Mouse (Mus musculus) midbrain, embryonic 10.5 days (tissue): ENCODE results near the gene 1810010H24Rik. TPM values are rescaled to one million over a fixed set of nuclear protein-coding genes. Genes with fewer than 3 reads are reported as not detected.

Source experiments
- DNase-seq: peaks from one replicate; pipeline ENCODE4 v3.0.0-alpha.2; 2017; ENCODE audit warnings: low spot score
- H3K27ac ChIP-seq: fragments of 300-500 bp; sonication (generic); replicated peaks from 2 replicates; pipeline ENCODE4 v1.5.1; 2016; ENCODE audit warnings: mild to moderate bottlenecking
- H3K27me3 ChIP-seq: fragments of 300-500 bp; sonication (generic); 2 replicates; pipeline ENCODE4 v1.6.1; 2016; ENCODE audit warnings: low read depth, mild to moderate bottlenecking; ENCODE audit not compliant: poor library complexity, severe bottlenecking
- H3K36me3 ChIP-seq: fragments of 300-500 bp; sonication (generic); 2 replicates; pipeline ENCODE4 v1.6.1; 2016; ENCODE audit warnings: mild to moderate bottlenecking, moderate library complexity
- H3K4me1 ChIP-seq: fragments of 300-500 bp; sonication (generic); 2 replicates; pipeline ENCODE4 v1.6.1; 2016
- H3K4me3 ChIP-seq: fragments of 300-500 bp; sonication (generic); 2 replicates; pipeline ENCODE4 v1.5.1; 2016; ENCODE audit warnings: mild to moderate bottlenecking, moderate library complexity
- H3K9me3 ChIP-seq: fragments of 300-500 bp; sonication (generic); replicated peaks from 2 replicates; pipeline ENCODE4 v1.6.1; 2016; ENCODE audit warnings: mild to moderate bottlenecking
- WGBS: fragments of 180-500 bp; shearing (Covaris S2); methylation state at CpG from one replicate; pipeline ENCODE4 v1.1.7; 2016; 5-methylcytosine and 5-hydroxymethylcytosine counted together
- polyA plus RNA-seq: library from polyadenylated mRNA; unstranded; fragments of >200 nt; fragmentation: Nextera tagmentation; extraction: Ambion mirVana; gene quantifications from 2 replicates; pipeline ENCODE4 v1.2.1, GENCODE M21; 2016

The 1810010H24Rik gene
- polyA plus RNA-seq, 1 experiment from 2014 or later: 2.0 TPM

GRCm38 (mm10) chr11:107064590-107064989, 39.1 kb downstream of the 1810010H24Rik start:
- Histone ChIP-seq H3K36me3 (peaks cover 96% of the 10 kb centered on the region), H3K4me1 (no peaks in the 10 kb centered on the region), H3K27me3 (no peaks in the 10 kb centered on the region), H3K27ac (no peak overlapping the region), H3K9me3 (no peaks in the 10 kb centered on the region), H3K4me3 (no peak overlapping the region)
- 96% methylated on average over 1 of the region's 1 CpGs for WGBS
- no peak for DNase-seq

DNA sequence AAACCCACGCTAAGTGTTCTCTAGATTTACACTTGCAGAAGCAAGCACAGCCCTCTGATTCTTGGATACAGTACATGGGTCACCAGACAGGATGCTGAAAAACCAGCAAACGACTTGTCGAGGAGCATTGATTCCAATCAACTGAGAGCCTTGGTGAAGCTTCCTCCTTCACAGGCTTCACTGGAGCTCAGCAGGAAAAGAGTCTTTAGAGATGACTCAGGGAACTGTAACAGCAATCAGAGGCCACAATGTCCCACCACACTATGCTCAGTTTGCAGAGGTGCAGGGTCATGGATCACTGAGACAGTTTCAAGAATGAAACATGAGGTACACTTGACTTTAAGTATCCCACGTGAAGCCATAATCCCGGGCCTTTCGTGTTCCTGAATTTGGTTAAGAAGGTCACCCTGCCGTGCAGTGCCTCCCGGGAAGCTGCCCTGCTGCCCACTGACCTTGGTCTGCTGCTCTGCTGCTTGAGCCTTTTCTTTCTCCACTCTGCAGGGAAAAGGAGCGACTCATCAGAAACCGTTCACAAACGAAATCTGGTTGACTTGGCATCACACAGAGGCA, 39.8 kb downstream of the 1810010H24Rik start:
- H3K27me3 ChIP-seq: no peaks in the 10 kb centered on the region
- no peaks in the 10 kb centered on the region for H3K9me3 ChIP-seq
- H3K27ac ChIP-seq: no peak overlapping the region
- no peak for DNase-seq
- H3K4me1 ChIP-seq: no peaks in the 10 kb centered on the region
- peaks cover 97% of the 10 kb centered on the region for H3K36me3 ChIP-seq
- WGBS: 93% methylated on average over 11 of the region's 11 CpGs
- H3K4me3 ChIP-seq: no peak overlapping the region

Other genes starting within 250 kb of the 1810010H24Rik start
- gene Polg2, start 246.1 kb upstream of the 1810010H24Rik start, polyA plus RNA-seq: 10.2 and 10.7 TPM in 2 replicates
- 295 and 331 TPM in 2 replicates for gene Ddx5, start 236.5 kb upstream of the 1810010H24Rik start, polyA plus RNA-seq
- gene Cep95, start 236.4 kb upstream of the 1810010H24Rik start, polyA plus RNA-seq: 18.0 and 19.1 TPM in 2 replicates
- gene Smurf2, start 105.0 kb upstream of the 1810010H24Rik start, polyA plus RNA-seq: 12.1 and 13.8 TPM in 2 replicates
- 746 and 771 TPM in 2 replicates for gene Kpna2, start 26.1 kb upstream of the 1810010H24Rik start, polyA plus RNA-seq
- 30.1 and 31.7 TPM in 2 replicates for gene Bptf, start 106.4 kb downstream of the 1810010H24Rik start, polyA plus RNA-seq
- gene Nol11, start 163.7 kb downstream of the 1810010H24Rik start, polyA plus RNA-seq: 71.0 and 71.6 TPM in 2 replicates